Mouse (Mus musculus): ENCODE results near the gene Auts2.

- no peak for TF ChIP-seq POLR2A (IDR thresholded peaks at IDR 0.05; ENCODE audit: borderline replicate concordance, low read depth, low read length)
- TF ChIP-seq CTCF (IDR thresholded peaks at IDR 0.05; ENCODE audit: low read depth, low read length), result no peak
These were observed 892.7 kb downstream of the Auts2 start for GRCm38 (mm10) chr5:131650381-131650891.

Data from bone marrow macrophage, adult 2 months (primary cell).